Mouse (Mus musculus) liver, postnatal 0 days (tissue): ENCODE measurements at regions not wholly inside any gene's neighbourhood (a gene's known extent, or its start where the extent isn't known, plus 50 kb on each side); places are given as distances from the start of the nearest gene placed in this dataset.
A peak's percentile ranks its signal among the peaks of the same experiment; 100 is the strongest.

Experiments used
- ATAC-seq: fragments of 200-750 bp; cut with Nextera tagmentation; 2 replicates; pipeline ENCODE4 v1.8.0; 2017; ENCODE audit warnings: mild to moderate bottlenecking, moderate library complexity
- DNase-seq: peaks from one replicate; pipeline ENCODE4 v3.0.0-alpha.2; 2016
- H3K27ac ChIP-seq: fragments of 300-500 bp; sonication (generic); 2 replicates; pipeline ENCODE4 v1.5.1; 2014; ENCODE audit warnings: antibody characterized with exemption, moderate library complexity, mild to moderate bottlenecking, low read depth
- H3K27me3 ChIP-seq: fragments of 300-500 bp; sonication (generic); 2 replicates; pipeline ENCODE4 v1.6.1; 2014; ENCODE audit warnings: low read length, control low read depth, mixed read lengths; ENCODE audit not compliant: insufficient read depth
- H3K36me3 ChIP-seq: fragments of 300-500 bp; sonication (generic); replicated peaks from 2 replicates; pipeline ENCODE4 v1.6.1; 2014; ENCODE audit warnings: mild to moderate bottlenecking, control low read depth, low read length, moderate library complexity, mixed read lengths; ENCODE audit not compliant: insufficient read depth
- H3K4me1 ChIP-seq: fragments of 300-500 bp; sonication (generic); 2 replicates; pipeline ENCODE4 v1.6.1; 2014; ENCODE audit warnings: antibody characterized with exemption, mild to moderate bottlenecking, control low read depth; ENCODE audit not compliant: insufficient read depth
- H3K4me2 ChIP-seq: fragments of 300-500 bp; sonication (generic); 2 replicates; pipeline ENCODE4 v1.6.1; 2014; ENCODE audit warnings: low read depth, mild to moderate bottlenecking, low read length, moderate library complexity, mixed read lengths
- H3K4me3 ChIP-seq: fragments of 300-500 bp; sonication (generic); 2 replicates; pipeline ENCODE4 v1.5.1; 2014; ENCODE audit warnings: low read depth, low read length
- H3K9ac ChIP-seq: fragments of 300-500 bp; sonication (generic); replicated peaks from 2 replicates; pipeline ENCODE4 v1.6.1; 2014; ENCODE audit warnings: mild to moderate bottlenecking, moderate library complexity
- H3K9me3 ChIP-seq: fragments of 300-500 bp; sonication (generic); 2 replicates; pipeline ENCODE4 v1.6.1; 2016; ENCODE audit warnings: mild to moderate bottlenecking, control low read depth, low read length, mixed read lengths
- CTCF ChIP-seq: sonication (generic); IDR thresholded peaks from 2 replicates; pipeline ENCODE4 v1.5.1; 2016; ENCODE audit warnings: antibody characterized with exemption, low read depth
- EP300 ChIP-seq: IDR thresholded peaks from 2 replicates; pipeline ENCODE4 v1.6.1; 2016; ENCODE audit warnings: antibody characterized with exemption, low read depth, mild to moderate bottlenecking
- WGBS: fragments of 180-500 bp; shearing (Covaris S2); extraction: QIAGEN DNeasy Blood & Tissue Kit; methylation state at CpG from one replicate; pipeline ENCODE4 v1.1.7; 2014; ENCODE audit not compliant: insufficient replicate concordance; 5-methylcytosine and 5-hydroxymethylcytosine counted together

GRCm38 (mm10) chr13:55899501-55900189 lies 63.7 kb upstream of the Pitx1 start:
- H3K27me3 ChIP-seq, result no peaks in the 10 kb centered on the region
- no peak overlapping the region for H3K4me3 ChIP-seq
- no peaks in the 10 kb centered on the region for H3K9me3 ChIP-seq
- TF ChIP-seq EP300 (no peak), CTCF (no peak)
- H3K27ac ChIP-seq, result no peak overlapping the region
- DNase-seq (no peak), ATAC-seq (no peak)
- no peak overlapping the region for H3K9ac ChIP-seq
- H3K36me3 ChIP-seq, result no peaks in the 10 kb centered on the region
- H3K4me1 ChIP-seq, result no peaks in the 10 kb centered on the region; the same call in 1 of the 2 replicates
- H3K4me2 ChIP-seq, result no peak overlapping the region
- 67% methylated on average over 10 of the region's 10 CpGs for WGBS

GRCm38 (mm10) chr13:55898999-55899398 lies 63.0 kb upstream of the Pitx1 start:
- no peak for ATAC-seq
- no peak for DNase-seq
- H3K4me1 ChIP-seq, result no peaks in the 10 kb centered on the region
- no peaks in the 10 kb centered on the region for H3K27me3 ChIP-seq
- no peak overlapping the region for H3K9ac ChIP-seq
- no peak overlapping the region for H3K4me2 ChIP-seq
- 50% methylated on average over 8 of the region's 8 CpGs for WGBS
- no peaks in the 10 kb centered on the region for H3K36me3 ChIP-seq
- no peak overlapping the region for H3K27ac ChIP-seq
- H3K4me3 ChIP-seq, result no peak overlapping the region
- no peaks in the 10 kb centered on the region for H3K9me3 ChIP-seq
- no peak for TF ChIP-seq EP300
- TF ChIP-seq CTCF, result no peak

- Histone ChIP-seq H3K9me3 (no peaks in the 10 kb centered on the region), H3K4me1 (no peaks in the 10 kb centered on the region), H3K36me3 (no peaks in the 10 kb centered on the region), H3K4me2 (no peak overlapping the region), H3K4me3 (no peak overlapping the region), H3K27me3 (no peaks in the 10 kb centered on the region), H3K9ac (no peak overlapping the region), H3K27ac (no peak overlapping the region)
- DNase-seq, result no peak
- 81% methylated on average over 17 of the region's 17 CpGs for WGBS
- TF ChIP-seq EP300, result no peak
- no peak for TF ChIP-seq CTCF
- ATAC-seq, result no peak
Observed at GRCm38 (mm10) chr13:55898257-55898950, 62.4 kb upstream of the Pitx1 start.

- H3K27me3 ChIP-seq, result no peaks in the 10 kb centered on the region
- H3K36me3 ChIP-seq, result no peaks in the 10 kb centered on the region
- no peak overlapping the region for H3K4me3 ChIP-seq
- no peak overlapping the region for H3K4me2 ChIP-seq
- WGBS, result 44% methylated on average over 5 of the region's 5 CpGs
- TF ChIP-seq CTCF (no peak), EP300 (no peak)
- H3K9ac ChIP-seq, result no peak overlapping the region
- H3K4me1 ChIP-seq, result no peaks in the 10 kb centered on the region
- H3K9me3 ChIP-seq, result no peaks in the 10 kb centered on the region
- H3K27ac ChIP-seq, result no peak overlapping the region
- ATAC-seq (peak; percentile 44; the same call in 1 of the 2 replicates), DNase-seq (no peak)
Observed at GRCm38 (mm10) chr13:55895505-55895904, 59.5 kb upstream of the Pitx1 start.

DNA sequence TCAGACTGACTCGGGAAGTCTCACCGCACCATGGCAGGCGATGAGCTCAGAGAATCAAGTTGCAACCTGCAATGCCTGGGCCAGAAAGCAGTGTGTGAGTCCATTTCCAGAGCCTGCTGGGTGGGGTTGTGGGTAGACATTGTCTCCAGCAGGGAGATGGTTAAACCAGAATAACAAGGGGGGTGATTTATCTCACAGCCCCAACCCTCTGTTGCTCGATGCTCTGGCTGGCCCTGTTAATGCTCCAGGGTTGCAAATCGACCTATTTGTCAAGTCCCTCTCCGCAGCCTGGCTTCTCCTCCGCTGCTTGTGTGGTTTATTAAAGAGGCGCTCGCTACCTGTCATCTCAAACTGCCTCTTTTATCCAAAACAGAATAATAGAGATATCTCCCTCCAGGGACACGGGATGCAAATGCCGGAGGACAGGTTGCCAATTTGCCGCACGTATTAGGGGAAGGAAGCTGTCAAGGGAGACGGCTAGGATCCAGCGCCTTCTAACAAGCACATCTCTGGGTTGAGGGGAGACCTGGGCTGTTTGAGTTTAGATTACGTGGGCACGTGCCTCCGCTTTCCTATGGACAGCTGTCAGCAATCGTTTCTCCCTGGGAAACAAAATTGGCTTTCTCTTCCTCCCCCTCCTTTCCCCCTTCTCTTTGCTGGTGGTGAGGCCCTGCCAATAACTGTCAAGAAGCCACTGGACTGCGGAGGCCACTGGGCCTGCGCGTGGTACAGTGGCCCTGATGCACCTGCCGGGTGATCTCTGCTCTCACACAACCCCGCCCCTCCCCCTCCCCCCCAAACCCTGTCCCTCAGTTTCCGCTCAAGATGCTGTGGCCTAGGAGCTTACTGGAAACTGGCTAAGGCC lies 57.4 kb upstream of the Pitx1 start:
- Histone ChIP-seq H3K9ac (no peak overlapping the region), H3K4me1 (no peaks in the 10 kb centered on the region), H3K9me3 (no peaks in the 10 kb centered on the region), H3K27ac (no peak overlapping the region), H3K27me3 (no peaks in the 10 kb centered on the region), H3K36me3 (no peaks in the 10 kb centered on the region), H3K4me2 (no peak overlapping the region), H3K4me3 (no peak overlapping the region)
- TF ChIP-seq CTCF, result no peak
- no peak for TF ChIP-seq EP300
- DNase-seq (no peak), ATAC-seq (no peak)
- 73% methylated on average over 25 of the region's 25 CpGs for WGBS

GRCm38 (mm10) chr13:55892250-55892649 lies 56.3 kb upstream of the Pitx1 start:
- H3K9ac ChIP-seq, result no peak overlapping the region
- TF ChIP-seq CTCF (no peak), EP300 (no peak)
- H3K27me3 ChIP-seq, result no peaks in the 10 kb centered on the region
- H3K4me3 ChIP-seq, result no peak overlapping the region
- no peaks in the 10 kb centered on the region for H3K9me3 ChIP-seq
- no peaks in the 10 kb centered on the region for H3K36me3 ChIP-seq
- H3K4me2 ChIP-seq, result no peak overlapping the region
- no peaks in the 10 kb centered on the region for H3K4me1 ChIP-seq
- no peak for ATAC-seq
- H3K27ac ChIP-seq, result no peak overlapping the region
- WGBS, result 52% methylated on average over 3 of the region's 3 CpGs
- DNase-seq, result no peak
